Mouse (Mus musculus) brain, adult 2 months (tissue): Measurements from ENCODE around the gene Nol4l.
A peak's percentile ranks its signal among the peaks of the same experiment; 100 is the strongest.
"Not testable (repeated sequence)": the region's sequence is repeated elsewhere in the genome, so short reads cannot be mapped to it uniquely, and the experiment has no call there.

Source experiments
- DNase-seq: peaks from one replicate; pipeline ENCODE4 v3.0.0; 2011; ENCODE audit warnings: low read depth, low spot score

Nol4l gene

DNA sequence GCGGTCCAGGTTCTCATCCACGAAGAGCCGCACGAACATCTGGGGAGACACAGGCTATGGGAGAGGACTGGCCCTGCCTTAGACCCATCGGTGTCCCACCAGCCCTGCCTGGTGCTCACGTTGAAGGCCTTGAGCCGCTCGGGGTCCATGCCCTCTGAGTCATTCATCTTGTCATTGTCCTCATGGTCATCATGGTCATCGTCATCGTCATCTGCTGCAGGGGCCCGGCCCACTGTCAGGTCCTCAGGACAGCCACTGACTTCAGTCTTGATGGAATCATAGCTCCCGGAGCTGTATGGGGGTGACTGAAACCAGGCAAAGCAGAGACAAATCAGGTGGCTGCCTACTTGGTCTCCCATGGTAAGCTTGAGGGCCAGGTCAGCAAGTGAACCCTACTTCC is 111.9 kb downstream of the Nol4l start:
- no peak for DNase-seq

DNA sequence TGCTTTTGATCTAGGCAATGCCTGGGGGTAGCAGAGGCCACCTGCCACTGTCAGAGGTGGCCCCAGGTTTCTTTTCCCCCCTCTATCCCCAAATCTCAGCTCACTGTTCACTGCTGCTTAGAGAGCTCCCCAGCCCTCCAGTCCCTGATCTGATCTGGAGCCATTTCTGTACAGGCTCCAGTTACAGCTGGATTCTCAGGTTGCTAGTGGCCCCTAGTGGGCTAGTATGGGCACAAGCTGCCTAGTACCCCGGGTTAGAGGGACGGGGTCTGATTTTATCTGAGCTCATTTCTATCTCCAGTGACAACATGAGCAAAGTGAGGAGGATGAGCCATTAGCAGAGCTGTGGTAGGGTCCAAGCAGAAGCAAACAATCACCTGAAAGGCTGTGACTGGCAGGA is 115.2 kb downstream of the Nol4l start:
- peak; percentile 41 for DNase-seq

DNA sequence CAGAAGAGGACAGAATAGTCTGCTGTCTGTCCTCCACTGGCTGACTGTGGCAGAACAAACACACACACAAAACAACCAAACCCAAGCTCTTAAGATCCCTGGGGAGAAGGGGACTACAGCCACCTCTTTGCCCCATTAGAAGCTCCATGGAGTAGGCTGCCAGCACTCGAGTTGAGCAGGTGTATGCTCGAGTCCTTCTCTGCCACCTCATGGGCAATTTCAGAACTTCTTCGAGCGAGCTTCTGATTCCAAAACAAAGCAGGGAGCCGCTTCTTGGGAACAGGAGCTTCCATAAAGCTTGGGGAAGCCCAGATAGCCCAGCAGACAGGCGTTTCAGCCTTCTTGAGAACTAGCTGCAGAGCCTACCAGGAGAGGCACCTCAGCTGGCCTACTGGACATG is 117.2 kb downstream of the Nol4l start:
- DNase-seq = peak; percentile 47

DNA sequence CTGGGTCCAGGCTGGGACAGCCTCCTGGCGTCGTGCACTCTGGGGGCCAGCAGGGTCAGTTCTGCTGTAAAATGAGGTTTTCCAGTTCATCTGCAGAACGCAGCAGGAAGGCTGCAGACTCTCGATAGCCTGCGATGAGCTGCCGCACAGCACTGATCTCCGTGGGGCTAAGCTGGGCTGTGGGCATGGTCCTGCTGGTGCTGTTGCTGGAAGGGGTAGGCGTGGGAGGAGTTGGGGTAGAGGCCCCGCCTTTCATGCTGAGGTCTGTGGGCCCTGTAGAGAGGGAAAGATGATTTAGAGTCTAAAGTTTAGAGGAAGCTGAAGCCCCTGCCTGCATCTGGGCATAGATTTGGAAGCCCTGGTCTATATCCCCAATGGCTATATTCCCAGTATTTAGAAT is 118.2 kb downstream of the Nol4l start:
- DNase-seq = no peak

DNA sequence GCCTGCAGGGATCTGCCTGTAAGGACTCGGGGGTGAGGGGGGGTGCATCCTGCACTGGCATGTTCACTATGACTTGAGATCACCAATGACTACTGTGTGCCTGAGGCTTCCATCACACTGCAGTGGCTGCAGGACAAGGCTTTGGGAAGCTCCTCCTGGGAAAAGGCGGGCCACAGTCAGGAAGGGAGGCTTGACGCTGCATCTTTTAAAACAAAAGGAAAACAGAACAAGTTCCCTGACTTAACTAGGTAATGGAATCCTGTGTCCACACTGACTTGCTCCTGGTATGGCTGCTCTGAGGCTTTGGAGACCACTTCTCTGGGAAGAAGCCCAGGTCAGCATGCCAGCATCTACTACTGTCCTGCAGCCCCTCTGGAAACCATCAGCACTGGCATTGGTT is 120.8 kb downstream of the Nol4l start:
- DNase-seq = no peak

DNA sequence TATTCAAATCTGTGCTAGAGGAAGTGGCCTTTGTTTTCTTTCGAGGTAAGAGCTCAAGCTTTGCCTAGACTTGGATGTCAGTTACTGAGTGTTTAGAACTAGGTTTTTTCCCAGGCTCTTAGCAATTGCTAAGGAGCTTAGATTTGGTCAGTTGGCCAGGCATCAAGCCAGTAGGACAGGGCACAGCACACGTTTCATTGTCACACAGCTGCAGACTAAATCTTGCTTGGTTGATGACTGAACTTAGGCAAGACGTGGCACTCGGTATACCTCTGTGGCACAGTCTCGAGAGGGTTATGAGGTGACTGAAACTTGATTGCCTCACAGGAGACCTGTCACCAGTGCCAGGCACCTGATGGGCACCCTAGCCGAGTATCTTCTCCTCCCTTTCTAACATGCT is 122.9 kb downstream of the Nol4l start:
- no peak for DNase-seq

DNA sequence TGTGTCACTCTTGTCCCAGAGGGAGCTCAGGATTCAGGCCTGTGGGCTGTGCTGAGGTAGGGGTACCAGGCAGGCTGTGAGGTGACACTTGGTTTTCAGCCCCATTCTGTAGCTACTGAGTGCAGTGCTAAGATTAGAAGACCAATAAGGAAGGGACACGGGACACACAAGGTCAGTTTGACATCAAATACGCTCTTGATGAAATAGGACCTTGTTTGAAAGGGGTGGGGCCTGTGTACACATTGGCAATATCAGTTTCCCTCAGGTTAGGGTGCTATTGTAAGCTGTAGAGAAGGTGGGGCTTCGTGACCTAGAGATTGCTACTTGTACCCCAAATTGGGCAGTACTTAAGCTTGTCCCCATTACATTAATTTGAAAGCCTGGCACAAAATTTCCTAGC is 124.9 kb downstream of the Nol4l start:
- DNase-seq = no peak

DNA sequence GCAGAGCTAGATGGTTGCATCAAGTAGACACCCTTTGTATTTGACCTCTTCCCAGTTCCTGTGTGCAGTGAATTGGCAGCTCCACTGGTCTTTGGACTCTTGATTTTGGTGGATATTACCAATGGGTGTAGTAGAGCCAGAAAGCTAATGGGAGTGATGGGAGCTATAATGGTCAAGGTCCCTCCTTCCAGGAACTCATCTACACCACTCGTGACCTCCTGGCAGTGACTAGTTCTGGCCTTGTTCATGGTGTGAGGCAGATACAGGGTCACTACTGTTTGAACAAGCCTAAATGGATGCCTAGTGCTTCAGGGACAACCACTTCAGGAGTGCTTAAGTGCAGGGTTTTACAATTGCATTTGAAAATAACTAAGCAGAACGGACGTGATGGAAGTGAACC is 125.7 kb downstream of the Nol4l start:
- DNase-seq = no peak

DNA sequence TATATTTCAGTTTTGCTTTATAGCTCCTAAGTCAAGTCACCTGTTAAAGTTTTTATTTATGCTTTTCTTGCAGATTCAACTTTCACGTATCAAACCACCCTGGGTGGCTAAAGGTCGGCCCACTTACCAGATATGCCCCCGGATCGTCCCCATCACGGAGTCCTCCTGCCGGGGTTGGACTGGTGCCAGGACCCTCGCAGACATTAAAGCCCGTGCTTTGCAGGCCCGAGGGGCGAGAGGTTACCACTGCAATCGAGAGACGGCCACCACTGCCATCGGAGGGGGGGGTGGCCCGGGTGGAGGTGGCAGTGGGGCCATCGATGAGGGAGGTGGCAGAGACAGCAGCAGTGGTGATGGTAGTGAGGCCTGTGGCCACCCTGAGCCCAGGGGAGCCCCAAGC is 130.6 kb downstream of the Nol4l start:
- no peak for DNase-seq

DNA sequence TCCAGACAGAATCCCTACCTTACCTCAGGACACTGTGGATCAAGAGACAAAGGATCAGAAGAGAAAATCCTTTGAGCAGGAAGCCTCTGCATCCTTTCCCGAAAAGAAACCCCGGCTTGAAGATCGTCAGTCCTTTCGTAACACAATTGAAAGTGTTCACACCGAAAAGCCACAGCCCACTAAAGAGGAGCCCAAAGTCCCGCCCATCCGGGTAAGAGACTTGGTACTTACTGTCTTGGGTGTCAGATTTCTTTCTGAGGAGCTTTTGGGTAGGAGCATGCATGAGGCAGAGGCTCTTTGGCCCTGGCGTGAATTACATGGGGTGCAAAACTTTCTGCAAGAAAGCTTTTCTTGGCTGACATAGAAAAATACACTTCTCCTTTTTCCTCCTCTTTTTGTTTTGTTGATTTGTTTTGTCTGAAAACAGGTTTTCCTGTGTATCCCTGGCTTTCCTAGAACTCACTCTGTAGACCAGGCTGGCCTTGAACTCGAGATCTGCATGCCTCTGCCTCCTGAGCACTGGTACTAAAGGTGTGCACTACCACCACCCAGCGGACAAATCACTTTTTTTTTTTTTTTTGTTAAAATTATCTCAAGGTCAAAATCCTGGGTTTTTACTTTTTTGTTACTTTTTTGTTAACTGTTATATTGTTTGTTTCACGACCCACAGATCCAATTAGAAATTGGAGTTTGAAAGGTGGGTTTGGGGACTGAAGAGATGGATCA is 131.8 kb downstream of the Nol4l start:
- DNase-seq = no peak

DNA sequence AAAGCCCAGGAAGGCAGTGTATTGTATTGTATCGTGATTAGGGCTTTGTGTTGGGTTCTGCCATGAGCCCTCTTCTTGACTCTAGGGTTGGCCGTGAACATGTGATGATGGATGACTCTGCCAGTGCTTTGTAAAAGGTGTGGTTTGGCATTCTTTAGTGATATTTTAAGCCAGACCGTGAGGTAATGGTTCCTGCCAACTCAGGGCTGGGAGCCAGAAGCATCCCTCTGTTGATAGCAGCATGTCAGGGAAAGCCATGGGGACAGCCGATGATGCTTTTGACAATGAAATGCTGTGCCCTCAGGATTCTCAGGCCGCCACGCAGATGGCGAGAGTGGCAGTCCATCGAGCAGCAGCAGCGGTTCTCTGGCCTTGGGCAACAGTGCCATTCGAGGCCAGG is 136.7 kb downstream of the Nol4l start:
- peak; percentile 91 for DNase-seq

DNA sequence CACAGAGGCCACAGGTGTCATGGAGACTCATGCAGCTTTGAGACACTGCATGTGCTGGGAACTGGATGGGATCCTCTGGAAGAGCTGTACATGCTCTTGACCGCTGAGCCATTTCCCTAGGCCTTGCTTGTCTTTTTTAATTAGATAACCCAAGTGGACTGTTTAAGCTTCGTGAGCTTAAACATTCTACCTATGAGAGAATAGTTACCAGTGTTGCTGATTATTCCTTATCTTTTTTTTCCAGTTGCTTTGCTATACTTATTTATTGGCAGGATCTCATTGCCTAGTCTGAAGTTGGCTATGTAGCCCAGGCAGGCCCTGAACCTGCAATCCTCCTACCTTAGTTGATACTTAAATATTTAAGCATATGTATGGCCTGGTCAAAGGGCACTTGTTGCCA is 139.9 kb downstream of the Nol4l start:
- DNase-seq = no peak

DNA sequence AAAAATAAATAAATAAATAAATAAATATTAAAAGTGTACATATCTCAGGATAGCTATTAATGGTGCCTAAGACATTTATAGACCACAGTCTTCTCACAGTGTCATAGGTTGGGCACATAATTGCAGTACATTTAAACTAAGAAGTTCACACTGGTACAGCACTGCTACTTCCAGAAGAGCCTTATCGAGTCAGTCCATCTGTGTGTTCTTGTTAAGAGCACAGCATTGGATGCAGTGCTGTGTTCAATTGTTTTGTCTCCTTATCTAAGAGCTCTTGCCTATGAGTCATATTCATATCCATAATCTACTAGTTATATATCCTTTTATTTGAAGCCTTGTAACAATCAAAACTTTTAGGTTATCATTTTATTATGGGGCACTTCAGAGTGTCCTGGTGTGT is 149.3 kb downstream of the Nol4l start:
- no peak for DNase-seq

DNA sequence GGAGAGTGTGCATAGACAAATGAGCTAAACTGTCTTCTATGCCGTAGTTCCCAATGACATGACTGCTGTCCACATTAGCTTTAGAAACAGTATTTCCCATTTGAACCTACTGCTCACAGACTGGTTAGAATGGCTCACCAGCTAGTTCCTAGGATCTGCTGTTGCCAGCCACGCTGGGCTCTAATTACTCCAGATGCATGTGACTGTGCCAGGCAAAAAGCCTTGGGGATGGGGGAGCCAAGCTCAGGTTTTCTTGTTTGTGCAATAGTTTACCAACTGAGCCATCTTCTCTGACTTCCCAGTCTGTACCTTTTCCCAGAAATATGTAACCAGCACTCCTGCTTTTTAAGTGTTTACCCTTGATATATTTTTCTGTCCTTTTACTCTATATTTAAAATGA is 154.4 kb downstream of the Nol4l start:
- no peak for DNase-seq

DNA sequence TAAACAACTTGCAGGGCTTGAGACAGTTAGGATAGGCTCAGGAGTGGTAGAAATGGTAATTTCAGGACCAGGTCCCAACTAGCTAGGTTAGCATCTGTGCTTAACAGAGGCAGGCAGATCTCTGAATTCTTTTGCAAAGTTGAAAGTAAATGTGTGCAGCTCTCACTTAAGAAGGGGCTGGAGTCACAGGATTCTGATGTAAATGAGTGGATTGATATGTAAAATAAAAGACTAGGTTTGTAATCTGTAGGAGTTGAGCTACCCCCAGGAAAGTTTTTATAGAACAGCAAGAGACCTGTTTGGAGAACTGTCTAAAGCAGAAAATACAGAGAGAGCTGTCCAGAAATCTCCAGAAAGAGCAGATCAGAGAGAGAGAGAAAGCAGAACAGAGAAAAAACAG is 158.9 kb downstream of the Nol4l start:
- DNase-seq = no peak

DNA sequence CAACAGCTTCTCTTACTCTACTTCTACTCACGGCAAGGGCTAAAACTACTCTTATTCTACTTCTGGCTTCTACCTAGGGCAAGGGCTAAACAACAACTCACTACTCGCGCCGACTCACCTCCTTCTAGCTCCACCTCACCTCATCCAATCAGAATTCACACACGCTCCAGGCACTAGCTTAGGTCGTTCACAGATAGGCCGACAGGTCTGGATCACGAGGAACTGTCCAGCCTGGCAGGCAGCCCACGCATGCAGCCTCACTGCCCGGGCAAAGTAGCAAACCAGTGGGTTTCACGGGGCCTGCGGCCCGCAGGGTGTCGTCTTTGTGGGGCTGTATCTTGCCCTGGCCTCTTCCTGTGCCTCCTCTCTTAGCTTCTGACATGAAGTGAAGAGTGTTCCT is 165.2 kb downstream of the Nol4l start:
- DNase-seq = not testable (repeated sequence)

DNA sequence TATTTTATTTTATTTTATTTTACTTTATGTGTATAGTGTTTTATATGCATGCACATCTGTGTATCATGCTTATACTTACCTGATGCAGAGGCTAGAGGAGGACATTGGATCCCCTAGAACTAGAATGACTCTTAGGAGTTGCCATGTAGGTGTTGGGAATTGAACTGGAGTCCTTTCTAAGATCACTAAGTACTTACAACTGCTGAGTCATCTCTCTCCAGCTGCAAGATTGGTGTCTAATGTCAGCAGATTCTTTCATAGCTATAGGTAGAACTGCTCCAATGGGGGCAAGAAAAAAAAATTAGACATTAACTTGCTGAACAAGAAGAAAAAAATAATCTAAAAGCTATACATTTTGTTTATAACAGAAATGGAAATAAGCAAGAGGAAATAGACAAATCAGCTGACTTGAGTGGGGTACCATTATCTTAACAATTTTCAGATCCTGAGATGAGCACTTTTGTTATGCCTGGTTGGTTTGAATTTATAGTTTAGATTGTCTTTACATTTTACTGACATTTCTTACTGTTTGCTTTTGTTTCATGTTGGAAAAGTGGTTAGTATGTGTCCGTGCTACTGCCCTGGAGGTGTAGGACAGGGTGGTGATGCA is 168.6 kb downstream of the Nol4l start:
- no peak for DNase-seq
